Mouse (Mus musculus): Measurements from ENCODE around the gene Chaf1b. TPM values are rescaled to one million over a fixed set of nuclear protein-coding genes. Genes with fewer than 3 reads are reported as not detected.

The Chaf1b gene
- 9.7 and 12.1 TPM in 2 replicates for polyA plus RNA-seq (2012; rRNA removed)

GRCm38 (mm10) chr16:93883423-93884085, at the start of gene Chaf1b:
TSS of gene Chaf1b (plus strand) at chr16:93883901.

Other genes starting within 250 kb of the Chaf1b start
- 0.88 and 1.4 TPM in 2 replicates for gene Cbr3, start 200.7 kb upstream of the Chaf1b start, polyA plus RNA-seq (2012; rRNA removed)
- 12.9 and 15.1 TPM in 2 replicates for gene Dop1b, start 172.0 kb upstream of the Chaf1b start, polyA plus RNA-seq (2012; rRNA removed)
- gene Morc3, start 51.8 kb upstream of the Chaf1b start, polyA plus RNA-seq (2012; rRNA removed) = 12.7 TPM in 2 replicates
- 8.8 and 10.3 TPM in 2 replicates for gene Cldn14, start 124.9 kb downstream of the Chaf1b start, polyA plus RNA-seq (2012; rRNA removed)
- gene Sim2, start 201.0 kb downstream of the Chaf1b start, polyA plus RNA-seq (2012; rRNA removed) = not detected in 2 replicates

Data from liver, embryonic 18 days (tissue).